Mouse (Mus musculus): Measurements from ENCODE around the gene Rfx3. TPM values are rescaled to one million over a fixed set of nuclear protein-coding genes. Genes with fewer than 3 reads are reported as not detected.
A peak's percentile ranks its signal among the peaks of the same experiment; 100 is the strongest.

Gene Rfx3
- polyA plus RNA-seq (2012; rRNA removed), result 2.2 and 2.4 TPM in 2 replicates

GRCm38 (mm10) chr19:28010471-28011395, at the start of gene Rfx3:
Rfx3 (minus strand) TSS chr19:28011166.
- TF ChIP-seq CTCF (IDR thresholded peaks at IDR 0.05; ENCODE audit: extremely low read depth, insufficient read depth, insufficient read length, insufficient replicate concordance) (no peak), POLR2A (IDR thresholded peaks at IDR 0.05; ENCODE audit: low read depth, low read length) (no peak)
- Histone ChIP-seq H3K36me3 (ENCODE audit: control insufficient read depth, insufficient read depth, low read length) (no peaks in the 10 kb centered on the region), H3K4me1 (ENCODE audit: control insufficient read depth, insufficient read depth, insufficient read length) (peaks cover 4% of the 10 kb centered on the region; the same call in 1 of the 2 replicates), H3K4me3 (ENCODE audit: extremely low read depth, insufficient read depth, insufficient read length) (peak within 1 kb of the TSS; percentile 99), H3K27me3 (ENCODE audit: control insufficient read depth, insufficient read depth, low read length) (no peaks in the 10 kb centered on the region), H3K27ac (ENCODE audit: insufficient read depth, low read length) (peak within 1 kb of the TSS; percentile 100)
- 1% methylated on average over 67 of the region's 78 CpGs for WGBS
- peak; percentile 26 to 74 for DNase-seq (ENCODE audit: low read depth in 1 of 2, low spot score in 2 of 2)

DNA sequence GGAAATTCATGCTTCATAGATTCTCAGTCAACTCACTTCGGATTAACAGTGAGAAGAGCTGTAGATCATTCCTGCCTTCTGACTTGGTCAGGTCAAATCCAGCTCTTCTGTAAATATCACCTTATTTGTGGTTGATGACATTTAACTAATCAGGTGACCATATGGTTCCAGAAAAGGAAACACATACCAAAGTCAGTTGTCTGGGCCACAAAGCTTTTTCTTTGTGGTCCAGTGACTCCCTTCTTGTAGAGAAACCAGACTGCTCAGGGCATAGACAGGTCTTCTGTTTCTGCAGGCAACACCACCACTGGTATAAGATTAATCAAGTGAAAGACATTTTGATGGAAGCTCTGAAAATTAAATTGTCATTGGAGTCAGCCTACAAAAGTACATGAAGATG, 41.1 kb upstream of the Rfx3 start:
- Histone ChIP-seq H3K27ac (ENCODE audit: insufficient read depth, low read length) (no peak overlapping the region), H3K4me3 (ENCODE audit: extremely low read depth, insufficient read depth, insufficient read length) (no peak overlapping the region), H3K4me1 (ENCODE audit: control insufficient read depth, insufficient read depth, insufficient read length) (no peaks in the 10 kb centered on the region), H3K36me3 (ENCODE audit: control insufficient read depth, insufficient read depth, low read length) (no peaks in the 10 kb centered on the region), H3K27me3 (ENCODE audit: control insufficient read depth, insufficient read depth, low read length) (no peaks in the 10 kb centered on the region)
- TF ChIP-seq CTCF (IDR thresholded peaks at IDR 0.05; ENCODE audit: extremely low read depth, insufficient read depth, insufficient read length, insufficient replicate concordance) (no peak), POLR2A (IDR thresholded peaks at IDR 0.05; ENCODE audit: low read depth, low read length) (no peak)
- no peak for DNase-seq (ENCODE audit: low read depth in 1 of 2, low spot score in 2 of 2)
- WGBS, result 87% methylated on average over 1 of the region's 1 CpGs

GRCm38 (mm10) chr19:28051571-28051970, 40.6 kb upstream of the Rfx3 start:
- DNase-seq (ENCODE audit: low read depth in 1 of 2, low spot score in 2 of 2), result no peak
- no peaks in the 10 kb centered on the region for H3K4me1 ChIP-seq (ENCODE audit: control insufficient read depth, insufficient read depth, insufficient read length)
- H3K27ac ChIP-seq (ENCODE audit: insufficient read depth, low read length), result no peak overlapping the region
- 92% methylated on average over 5 of the region's 5 CpGs for WGBS
- H3K36me3 ChIP-seq (ENCODE audit: control insufficient read depth, insufficient read depth, low read length), result no peaks in the 10 kb centered on the region
- H3K27me3 ChIP-seq (ENCODE audit: control insufficient read depth, insufficient read depth, low read length), result no peaks in the 10 kb centered on the region
- no peak overlapping the region for H3K4me3 ChIP-seq (ENCODE audit: extremely low read depth, insufficient read depth, insufficient read length)
- TF ChIP-seq CTCF (IDR thresholded peaks at IDR 0.05; ENCODE audit: extremely low read depth, insufficient read depth, insufficient read length, insufficient replicate concordance), result no peak
- TF ChIP-seq POLR2A (IDR thresholded peaks at IDR 0.05; ENCODE audit: low read depth, low read length), result no peak

DNA sequence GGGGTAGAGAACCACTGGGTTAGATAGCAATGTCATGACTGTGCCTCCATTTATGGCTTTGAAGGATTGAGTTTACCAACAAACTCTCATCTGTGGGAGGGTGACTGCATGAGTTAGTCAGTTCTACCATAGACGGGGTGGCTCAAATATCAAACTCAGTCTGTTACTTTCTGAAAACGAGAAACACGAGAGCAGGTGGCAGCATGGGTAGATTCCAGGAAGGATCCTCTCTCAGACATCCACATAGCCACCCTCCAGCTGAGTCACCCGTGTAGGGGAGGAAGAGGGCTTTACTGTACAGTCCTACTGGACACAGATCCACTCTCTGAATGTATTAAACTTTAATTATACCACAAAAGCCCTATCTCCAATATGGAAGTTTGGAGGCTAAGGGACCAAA, 38.3 kb upstream of the Rfx3 start:
- 89% methylated on average over 4 of the region's 4 CpGs for WGBS
- DNase-seq (ENCODE audit: low read depth in 1 of 2, low spot score in 2 of 2), result no peak
- Histone ChIP-seq H3K36me3 (ENCODE audit: control insufficient read depth, insufficient read depth, low read length) (no peaks in the 10 kb centered on the region), H3K4me1 (ENCODE audit: control insufficient read depth, insufficient read depth, insufficient read length) (no peaks in the 10 kb centered on the region), H3K27ac (ENCODE audit: insufficient read depth, low read length) (no peak overlapping the region), H3K27me3 (ENCODE audit: control insufficient read depth, insufficient read depth, low read length) (no peaks in the 10 kb centered on the region), H3K4me3 (ENCODE audit: extremely low read depth, insufficient read depth, insufficient read length) (no peak overlapping the region)
- TF ChIP-seq CTCF (IDR thresholded peaks at IDR 0.05; ENCODE audit: extremely low read depth, insufficient read depth, insufficient read length, insufficient replicate concordance), result no peak

GRCm38 (mm10) chr19:28046806-28047205, 35.8 kb upstream of the Rfx3 start:
- Histone ChIP-seq H3K4me3 (ENCODE audit: extremely low read depth, insufficient read depth, insufficient read length) (no peak overlapping the region), H3K4me1 (ENCODE audit: control insufficient read depth, insufficient read depth, insufficient read length) (no peaks in the 10 kb centered on the region), H3K27ac (ENCODE audit: insufficient read depth, low read length) (no peak overlapping the region), H3K36me3 (ENCODE audit: control insufficient read depth, insufficient read depth, low read length) (no peaks in the 10 kb centered on the region), H3K27me3 (ENCODE audit: control insufficient read depth, insufficient read depth, low read length) (no peaks in the 10 kb centered on the region)
- no peak for DNase-seq (ENCODE audit: low read depth in 1 of 2, low spot score in 2 of 2)
- TF ChIP-seq POLR2A (IDR thresholded peaks at IDR 0.05; ENCODE audit: low read depth, low read length), result no peak
- TF ChIP-seq CTCF (IDR thresholded peaks at IDR 0.05; ENCODE audit: extremely low read depth, insufficient read depth, insufficient read length, insufficient replicate concordance), result no peak
- 90% methylated on average over 5 of the region's 5 CpGs for WGBS

GRCm38 (mm10) chr19:28044950-28045349, 34.0 kb upstream of the Rfx3 start:
- TF ChIP-seq CTCF (IDR thresholded peaks at IDR 0.05; ENCODE audit: extremely low read depth, insufficient read depth, insufficient read length, insufficient replicate concordance), result no peak
- no peak for TF ChIP-seq POLR2A (IDR thresholded peaks at IDR 0.05; ENCODE audit: low read depth, low read length)
- Histone ChIP-seq H3K27ac (ENCODE audit: insufficient read depth, low read length) (no peak overlapping the region), H3K27me3 (ENCODE audit: control insufficient read depth, insufficient read depth, low read length) (no peaks in the 10 kb centered on the region), H3K4me1 (ENCODE audit: control insufficient read depth, insufficient read depth, insufficient read length) (no peaks in the 10 kb centered on the region), H3K36me3 (ENCODE audit: control insufficient read depth, insufficient read depth, low read length) (no peaks in the 10 kb centered on the region), H3K4me3 (ENCODE audit: extremely low read depth, insufficient read depth, insufficient read length) (no peak overlapping the region)
- no peak for DNase-seq (ENCODE audit: low read depth in 1 of 2, low spot score in 2 of 2)
- WGBS, result 88% methylated on average over 5 of the region's 5 CpGs

Measured in spleen, adult 2 months (tissue).